Mouse (Mus musculus): ENCODE data around the gene Mindy4.

Mindy4 gene

DNA sequence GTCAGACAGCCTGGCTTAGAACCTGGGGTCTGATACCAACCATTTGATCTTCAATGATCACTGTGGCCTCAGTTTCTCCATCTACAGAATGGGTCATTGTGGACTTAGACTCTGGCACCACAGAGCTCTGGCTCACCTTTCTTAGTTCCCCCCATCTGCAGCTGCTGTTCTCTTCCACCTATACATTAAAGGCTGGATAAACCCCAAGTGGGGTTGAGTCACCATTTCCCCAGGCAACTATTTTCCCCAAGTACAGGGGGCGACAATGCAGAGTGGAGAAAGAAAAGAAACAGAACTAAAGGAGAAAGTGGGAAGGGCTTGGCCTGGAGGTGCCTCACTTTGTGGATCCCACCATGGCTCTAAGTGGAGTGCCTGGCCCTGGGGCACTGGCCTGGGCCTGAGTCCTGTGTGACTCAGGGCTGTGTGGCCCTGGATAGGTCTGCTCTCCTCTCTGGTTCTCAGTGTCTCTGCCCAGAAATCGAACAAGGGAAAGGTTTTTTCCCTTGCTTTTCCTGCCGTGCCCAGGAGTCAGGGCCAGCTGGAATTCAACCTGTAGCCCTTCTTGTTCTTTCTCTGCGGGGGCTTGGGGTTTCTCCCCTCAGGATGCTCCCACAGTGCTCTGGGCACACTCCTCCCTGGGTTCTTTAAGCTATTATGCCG is 153.9 kb downstream of the Mindy4 start:
- no peak for ATAC-seq (ENCODE audit: insufficient number of reproducible peaks, low FRiP score, low TSS enrichment)

DNA sequence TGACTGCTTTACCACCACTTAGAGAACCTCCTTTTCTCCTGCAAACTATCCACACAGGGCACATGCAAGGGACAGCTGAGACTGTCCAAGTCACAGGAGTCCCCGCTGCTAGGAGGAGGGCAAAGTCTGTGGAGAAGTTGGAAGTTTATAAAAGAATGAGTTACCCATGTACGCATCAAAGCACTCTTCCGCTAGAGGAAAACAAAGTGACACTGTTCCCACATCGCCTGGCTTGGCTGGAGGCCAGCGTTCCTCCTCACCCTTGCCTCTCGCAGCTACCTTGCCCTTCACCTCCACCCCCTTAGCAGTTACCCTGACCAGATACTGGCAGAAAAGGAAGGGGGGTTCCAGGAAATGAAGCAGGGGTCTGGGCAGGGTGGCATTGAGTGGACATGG is 154.5 kb downstream of the Mindy4 start:
- no peak for ATAC-seq (ENCODE audit: insufficient number of reproducible peaks, low FRiP score, low TSS enrichment)

DNA sequence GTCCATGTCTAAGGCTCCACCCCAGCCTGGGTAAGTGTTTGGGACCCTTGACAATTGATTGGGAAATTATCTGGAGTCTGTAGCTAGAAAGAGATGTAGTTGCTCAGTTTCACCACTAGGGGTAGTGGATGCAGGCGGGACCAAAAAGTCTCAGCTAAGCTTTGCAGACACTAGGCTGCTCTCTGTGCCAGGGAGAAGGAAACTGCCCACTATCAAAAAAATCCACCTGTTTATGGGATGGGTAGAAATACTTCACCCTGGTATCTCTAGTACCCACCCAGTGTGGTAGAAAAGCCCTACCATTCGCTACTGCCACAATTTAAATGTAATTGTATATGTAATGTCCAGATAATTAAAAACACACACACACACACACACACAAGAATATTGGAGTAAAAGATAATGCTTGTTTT is 155.6 kb downstream of the Mindy4 start:
- peak; percentile 51; the same call in 1 of the 2 replicates for ATAC-seq (ENCODE audit: insufficient number of reproducible peaks, low FRiP score, low TSS enrichment)

DNA sequence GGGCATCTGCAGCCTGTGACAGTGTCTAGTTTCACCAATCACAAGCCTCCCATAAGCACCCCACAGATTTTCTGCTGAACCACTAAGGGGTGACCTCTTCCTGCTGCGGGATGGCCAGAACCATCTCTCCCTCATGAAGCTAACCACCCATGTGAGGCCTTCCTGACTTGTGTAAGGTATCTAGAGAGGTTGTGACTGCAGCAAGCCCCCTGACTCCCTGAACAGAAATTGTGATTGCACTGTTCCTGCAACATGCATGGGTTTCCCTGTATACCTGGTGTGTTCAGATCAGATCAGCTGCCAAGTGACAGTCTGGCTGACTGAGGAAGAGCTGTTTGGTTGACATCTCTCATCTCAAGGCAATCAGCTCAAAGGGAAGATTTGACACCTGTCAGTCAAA is 159.5 kb downstream of the Mindy4 start:
- ATAC-seq (ENCODE audit: insufficient number of reproducible peaks, low FRiP score, low TSS enrichment), result no peak

DNA sequence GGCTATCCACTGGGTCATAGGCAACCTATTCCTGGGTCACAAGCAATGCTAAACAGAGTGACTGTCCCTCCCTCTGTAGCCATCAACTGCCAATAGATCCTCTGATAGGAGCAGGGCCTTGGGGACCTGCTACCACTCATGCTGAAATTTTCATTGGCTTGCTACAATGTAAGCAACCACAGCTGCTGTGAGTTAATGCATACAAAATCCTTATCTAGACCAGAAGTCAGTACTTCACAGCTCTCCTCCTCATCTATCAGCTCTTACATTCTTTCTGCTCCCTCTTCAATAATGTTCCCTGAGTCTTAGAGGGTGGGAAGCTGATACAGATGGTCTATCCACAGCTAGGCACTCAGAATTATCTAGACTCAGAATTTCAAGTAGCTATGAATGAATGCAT is 163.9 kb downstream of the Mindy4 start:
- ATAC-seq (ENCODE audit: insufficient number of reproducible peaks, low FRiP score, low TSS enrichment), result no peak

Measured in cerebellum, adult (tissue).